Mouse (Mus musculus): ENCODE measurements around the gene Gp1ba. TPM values are rescaled to one million over a fixed set of nuclear protein-coding genes. Genes with fewer than 3 reads are reported as not detected.

Gp1ba gene
- total RNA-seq, 2 experiments from 2014 or later: 0.32 to 0.39 TPM

DNA sequence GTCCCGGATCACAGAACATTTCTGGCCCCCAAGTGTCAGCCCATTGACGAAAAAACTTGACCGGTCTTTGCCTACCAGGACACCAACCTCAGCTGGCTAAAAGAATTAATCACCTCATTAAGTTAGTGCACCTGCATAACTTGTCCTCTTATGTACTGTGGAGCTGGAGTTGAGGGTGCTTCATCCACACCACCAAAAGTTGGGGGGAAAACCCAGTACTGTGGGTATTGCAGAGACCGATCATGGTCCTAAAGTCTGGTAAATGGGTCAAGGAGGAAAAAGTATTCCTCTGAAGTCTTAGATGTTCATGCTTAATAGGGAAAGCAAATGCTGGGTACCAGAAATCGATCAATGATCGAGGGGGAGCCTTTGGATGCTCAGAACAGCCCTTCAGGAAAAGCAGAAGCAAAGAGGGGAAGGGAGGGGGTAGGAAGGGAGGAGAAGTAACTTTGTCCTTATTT is 14.0 kb downstream of the Gp1ba start:
- DNase-seq (ENCODE audit: low spot score in 2 of 2): no peak

DNA sequence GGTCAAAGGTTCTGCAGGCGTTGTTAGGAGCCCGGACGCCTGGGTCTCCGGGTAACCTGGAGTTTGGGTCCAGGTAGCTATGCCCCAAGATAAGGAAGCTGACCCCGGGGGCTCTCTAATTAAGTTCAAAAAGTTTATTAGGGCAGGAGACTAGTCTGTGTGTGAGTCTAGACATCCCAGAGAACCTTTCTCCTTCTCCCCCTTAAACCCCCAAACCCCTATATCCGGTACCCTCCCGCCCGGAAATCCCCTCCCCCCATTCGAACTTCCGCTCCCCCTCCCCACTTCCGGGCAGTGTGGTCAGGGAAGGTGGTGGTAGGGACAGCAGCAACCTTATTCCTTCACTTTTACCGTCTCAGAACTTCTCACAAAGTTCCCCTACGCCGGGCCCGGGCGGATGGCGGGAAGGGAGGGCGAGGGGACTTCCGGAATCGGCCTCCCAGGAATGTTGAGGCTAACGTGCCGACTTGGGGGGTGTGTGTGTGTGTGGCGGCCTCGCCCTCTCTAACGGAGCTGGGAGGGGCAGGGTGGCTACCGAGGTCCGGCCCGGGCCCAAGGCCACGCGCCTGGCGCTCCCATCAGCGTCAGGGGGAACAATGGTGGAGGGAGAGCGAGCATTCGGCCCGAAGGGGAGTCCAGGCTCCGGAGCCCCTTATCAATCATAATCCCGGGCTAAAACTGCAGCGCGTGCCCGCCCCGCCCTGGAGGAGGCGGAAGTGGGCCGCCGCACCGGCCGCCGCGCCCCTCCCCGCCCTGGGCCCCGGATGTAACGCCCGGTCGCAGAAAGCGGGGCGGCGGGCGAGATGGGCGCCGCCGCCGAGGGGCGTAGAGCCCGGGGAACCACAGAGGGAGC is 14.6 kb downstream of the Gp1ba start:
- DNase-seq (ENCODE audit: low spot score in 2 of 2): peak; percentile 61 to 76

DNA sequence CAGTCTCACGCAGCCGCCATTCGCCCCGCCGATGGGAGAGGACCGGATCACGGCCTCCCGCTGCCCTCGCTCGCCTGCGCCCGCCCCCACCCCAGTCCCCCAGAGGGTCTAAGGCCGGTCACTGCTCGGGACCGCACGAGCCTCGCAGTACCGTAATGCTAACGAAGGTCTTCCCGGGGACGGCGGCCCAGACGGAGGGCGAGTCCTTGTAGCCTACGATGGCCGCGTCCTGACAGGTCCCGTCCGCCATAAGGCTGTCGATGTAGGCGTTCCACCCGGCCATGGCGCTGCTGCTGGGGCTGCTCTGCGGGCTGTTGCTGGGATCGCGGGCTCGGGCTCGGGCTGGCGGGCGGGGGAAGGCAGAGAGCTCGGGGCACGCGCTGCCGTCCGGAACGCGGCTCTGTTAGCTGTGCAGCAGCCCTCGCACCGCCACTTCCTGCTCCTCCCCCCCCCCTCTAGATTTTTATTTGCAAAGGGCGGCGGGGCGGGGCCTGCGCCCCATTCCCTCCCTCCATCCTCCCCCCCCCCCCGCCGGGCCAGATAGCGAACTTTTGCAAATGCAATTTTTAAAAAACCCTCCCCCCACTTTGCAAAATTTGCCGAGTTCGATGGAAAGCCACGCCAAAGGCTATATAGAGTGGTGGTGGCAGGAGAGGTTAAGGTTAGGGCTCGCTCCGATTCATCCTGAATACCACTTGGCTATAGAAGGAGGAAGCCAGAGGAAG is 15.4 kb downstream of the Gp1ba start, which contains the start of gene Pfn1:
Gene Pfn1, minus strand, starts transcription at position 447 of the 725 bp plus-strand sequence.
- DNase-seq (ENCODE audit: low spot score in 2 of 2): peak; percentile 72 to 82

DNA sequence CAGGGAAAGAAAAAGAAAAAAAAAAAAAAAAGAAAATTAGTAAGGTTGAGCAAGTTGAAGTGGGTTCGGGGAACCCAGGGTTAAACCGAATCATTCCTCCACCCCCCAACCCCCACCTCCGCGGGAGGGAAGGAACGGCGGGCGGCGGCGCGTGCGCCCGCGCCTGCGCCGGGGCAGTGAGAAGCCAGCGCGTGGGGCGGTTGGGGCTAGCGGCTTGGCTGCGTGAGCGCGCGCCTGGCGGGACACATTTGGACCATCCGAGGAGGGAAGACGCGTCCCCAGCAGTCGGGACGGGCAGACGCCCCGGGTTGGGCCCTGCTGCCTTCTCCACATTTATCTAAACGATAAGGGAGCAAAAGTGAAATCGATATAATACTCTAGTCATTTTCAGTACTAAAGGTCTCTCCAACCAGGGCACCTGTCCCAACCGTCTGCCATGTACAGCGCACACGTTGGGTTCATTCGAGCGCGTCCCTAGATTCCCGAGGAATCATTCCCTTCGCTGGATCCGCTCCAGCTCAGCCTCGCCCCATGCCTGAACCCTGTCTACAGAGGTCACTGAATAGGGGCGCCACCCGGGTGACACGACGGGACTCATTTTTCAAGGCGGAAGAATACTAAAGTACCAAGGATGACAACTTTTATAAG is 16.1 kb downstream of the Gp1ba start:
- DNase-seq (ENCODE audit: low spot score in 2 of 2): peak; percentile 82 to 89

DNA sequence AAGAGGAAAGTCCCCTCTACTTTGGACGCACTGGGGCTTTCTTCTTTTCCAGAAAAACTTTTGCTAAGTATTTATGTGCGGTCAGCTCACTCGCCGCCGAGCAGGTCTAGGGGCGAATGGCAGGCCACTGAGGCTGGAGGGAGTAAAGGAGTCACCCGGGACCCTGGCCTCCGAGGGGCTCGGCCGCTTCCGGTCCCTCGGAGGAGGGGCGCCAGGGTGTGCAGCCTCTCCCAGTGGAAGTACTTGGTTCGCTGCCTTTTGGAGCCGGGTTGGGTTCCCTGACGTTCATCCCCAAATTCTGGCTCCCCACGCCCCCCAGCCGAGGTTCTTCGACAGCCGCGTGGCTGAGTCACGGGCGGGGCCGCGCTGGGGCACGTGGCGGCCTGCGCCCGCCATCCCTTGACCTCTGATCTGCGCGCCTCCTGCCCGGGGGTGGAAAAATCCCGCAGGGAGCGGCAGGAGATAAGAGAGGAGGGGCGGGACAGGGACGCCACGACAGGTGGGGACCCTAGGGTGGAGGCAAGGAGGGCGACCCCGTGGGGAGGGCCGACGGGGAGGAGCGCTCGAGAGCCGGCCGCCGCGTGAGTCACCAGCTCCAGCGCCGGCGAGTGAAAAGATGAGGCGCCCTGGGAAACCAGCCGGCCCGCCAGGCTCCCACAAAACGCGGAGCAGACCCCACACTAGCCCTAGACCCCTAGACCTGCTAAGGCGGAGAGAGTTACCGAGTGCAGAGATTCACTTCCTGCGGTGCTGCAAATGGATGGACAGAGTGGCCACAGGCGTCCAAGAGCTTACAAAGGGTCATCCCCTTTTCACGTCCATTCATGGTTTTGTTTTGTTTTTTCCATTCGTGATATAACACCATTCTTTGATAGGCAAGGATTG is 16.9 kb downstream of the Gp1ba start:
- peak; percentile 58 to 79 for DNase-seq (ENCODE audit: low spot score in 2 of 2)

DNA sequence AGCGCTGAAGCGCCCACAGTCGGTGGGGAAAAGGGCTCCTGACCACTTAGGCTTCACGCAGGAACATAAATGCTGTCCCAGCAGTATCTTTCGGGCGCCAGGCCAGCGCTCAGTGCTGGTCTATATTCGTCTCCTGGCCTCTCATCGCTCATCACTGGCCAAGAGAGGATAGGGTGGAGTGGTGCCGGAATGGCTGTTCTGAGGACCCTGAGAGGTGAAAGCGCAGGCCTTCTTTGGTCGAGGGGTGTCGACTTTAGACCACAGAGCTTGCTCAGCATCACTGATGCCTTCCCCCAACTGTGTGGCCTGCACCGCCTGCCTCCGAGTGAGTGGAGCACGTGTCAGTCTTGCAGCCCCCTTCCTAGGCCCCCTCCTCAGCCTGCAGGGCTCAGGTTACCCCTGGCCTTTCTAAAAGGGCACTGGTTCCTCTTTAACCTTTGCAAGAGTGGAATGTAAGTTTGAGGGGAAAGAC is 17.6 kb downstream of the Gp1ba start:
- peak in 1 of 2 experiments; percentile 77 for DNase-seq (ENCODE audit: low spot score in 2 of 2)

DNA sequence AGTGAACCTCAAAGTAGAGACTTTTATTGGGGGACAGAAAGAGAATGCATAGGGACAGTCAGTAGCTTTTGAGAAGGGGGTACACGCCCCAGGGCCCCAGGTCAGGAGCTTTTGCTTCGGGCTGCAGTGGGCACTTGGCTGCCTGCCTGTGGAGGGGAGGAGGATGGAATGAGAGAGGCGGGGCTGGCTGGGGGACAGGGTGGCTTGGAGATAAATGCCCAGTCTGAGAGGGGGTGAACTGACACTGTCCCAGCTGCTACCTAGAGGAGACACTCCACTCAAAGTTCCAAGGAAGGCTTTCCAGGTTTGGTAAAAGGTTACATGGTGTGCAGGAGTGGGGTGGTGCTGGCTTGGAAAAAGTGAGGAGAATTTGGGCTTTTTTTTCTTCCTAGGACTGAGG is 18.0 kb downstream of the Gp1ba start, which contains the start of gene Eno3:
Gene Eno3, plus strand, starts transcription at position 239 of the 400 bp plus-strand sequence.
- peak in 1 of 2 experiments; percentile 51 for DNase-seq (ENCODE audit: low spot score in 2 of 2)

DNA sequence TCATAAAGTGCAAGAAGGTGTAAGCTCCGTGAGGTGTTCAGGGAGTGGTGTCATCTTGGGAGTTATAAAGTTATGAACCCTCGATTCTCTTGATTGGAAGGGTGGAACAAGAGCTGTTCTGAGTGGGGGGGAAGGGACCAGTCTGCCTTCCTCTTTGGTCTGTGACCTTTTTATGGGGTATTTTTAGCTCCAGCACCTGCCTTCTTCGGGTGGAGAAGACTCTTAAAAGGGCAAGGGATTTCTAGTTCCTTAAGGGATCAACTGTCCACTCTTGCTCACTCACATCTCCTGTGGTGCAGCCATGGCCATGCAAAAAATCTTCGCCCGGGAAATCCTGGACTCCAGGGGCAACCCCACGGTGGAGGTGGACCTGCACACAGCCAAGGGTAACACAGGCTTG is 18.7 kb downstream of the Gp1ba start:
- no peak for DNase-seq (ENCODE audit: low spot score in 2 of 2)

DNA sequence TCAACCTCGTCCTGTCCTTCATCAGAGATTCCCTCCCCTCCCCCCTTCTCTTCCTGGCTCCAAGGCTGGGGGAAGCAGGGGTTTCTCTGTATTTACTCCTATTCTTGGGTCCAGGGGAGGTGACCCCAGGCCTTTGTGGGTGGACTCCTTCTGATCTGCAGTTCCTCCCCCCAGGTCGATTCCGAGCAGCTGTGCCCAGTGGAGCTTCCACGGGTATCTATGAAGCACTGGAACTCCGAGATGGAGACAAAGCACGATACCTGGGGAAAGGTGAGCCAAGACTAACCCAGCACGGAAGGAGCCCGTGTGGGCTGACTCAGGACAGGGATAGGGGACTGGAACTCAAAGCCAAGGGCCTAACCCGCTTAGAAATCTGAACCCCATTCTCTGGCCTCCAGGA is 19.1 kb downstream of the Gp1ba start:
- no peak for DNase-seq (ENCODE audit: low spot score in 2 of 2)

DNA sequence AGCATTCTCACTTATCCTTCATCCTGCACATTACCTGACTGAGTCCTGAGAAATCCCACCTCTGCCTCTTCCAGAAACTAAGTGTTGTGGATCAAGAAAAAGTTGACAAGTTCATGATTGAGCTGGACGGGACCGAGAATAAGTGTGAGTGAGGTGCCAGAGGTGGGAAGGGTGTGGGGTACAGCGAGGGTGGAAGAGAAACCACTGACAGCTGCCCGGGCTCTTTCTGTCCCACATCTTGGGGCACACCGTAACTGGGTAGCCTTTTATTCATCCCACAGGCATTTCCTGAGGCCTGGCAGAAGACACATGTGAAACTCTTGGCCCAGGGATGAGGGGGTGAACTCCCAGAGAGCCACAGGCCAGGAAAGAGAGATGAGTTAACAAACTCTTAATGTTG is 19.6 kb downstream of the Gp1ba start:
- no peak for DNase-seq (ENCODE audit: low spot score in 2 of 2)

DNA sequence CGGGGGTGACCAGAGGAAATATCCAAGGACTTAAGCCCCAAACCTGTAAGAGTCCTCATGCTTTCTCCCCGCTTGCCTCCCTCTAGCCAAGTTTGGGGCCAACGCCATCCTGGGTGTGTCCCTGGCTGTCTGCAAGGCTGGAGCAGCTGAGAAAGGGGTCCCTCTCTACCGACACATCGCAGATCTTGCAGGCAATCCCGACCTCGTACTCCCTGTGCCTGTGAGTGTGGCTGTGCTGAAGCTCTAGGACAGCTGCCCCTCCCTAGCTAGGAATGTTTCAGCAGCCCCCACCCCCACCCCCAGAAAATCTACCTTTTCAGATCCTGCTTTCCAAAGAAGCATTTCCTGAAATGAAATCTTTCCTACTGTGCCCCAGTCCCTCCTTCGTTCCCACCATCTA is 20.0 kb downstream of the Gp1ba start:
- DNase-seq (ENCODE audit: low spot score in 2 of 2): no peak

DNA sequence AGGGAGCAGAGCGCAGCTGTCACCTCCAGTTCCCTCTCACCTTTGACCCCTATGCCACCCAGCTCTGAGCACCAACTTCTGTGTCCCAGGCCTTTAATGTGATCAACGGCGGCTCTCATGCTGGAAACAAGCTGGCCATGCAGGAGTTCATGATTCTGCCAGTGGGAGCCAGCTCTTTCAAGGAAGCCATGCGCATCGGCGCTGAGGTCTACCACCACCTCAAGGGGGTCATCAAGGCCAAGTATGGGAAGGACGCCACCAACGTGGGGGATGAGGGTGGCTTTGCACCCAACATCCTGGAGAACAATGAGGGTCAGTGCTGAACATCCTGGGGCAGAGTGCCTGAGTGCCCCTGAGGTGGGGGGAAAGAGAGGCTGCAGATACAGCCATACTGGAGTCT is 21.6 kb downstream of the Gp1ba start:
- no peak for DNase-seq (ENCODE audit: low spot score in 2 of 2)

DNA sequence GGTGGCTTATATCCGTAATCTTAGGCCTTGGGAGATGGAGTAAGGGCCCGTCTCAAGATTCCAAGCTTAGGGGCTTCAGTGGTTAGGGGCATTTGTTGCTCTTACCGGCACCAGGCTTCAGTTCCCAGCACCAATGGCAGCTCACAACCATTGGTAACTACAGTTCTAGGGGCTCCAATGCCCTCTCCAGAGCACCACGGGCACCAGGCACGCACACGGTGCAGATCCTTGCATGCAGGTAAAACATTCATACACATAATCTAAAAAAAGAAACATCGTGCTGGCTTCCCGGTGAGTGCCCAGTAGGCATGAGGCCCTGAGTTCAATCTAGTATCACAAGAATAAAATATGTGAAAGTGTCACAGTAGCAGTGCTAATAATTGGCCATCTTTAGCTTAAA is 24.2 kb downstream of the Gp1ba start:
- DNase-seq (ENCODE audit: low spot score in 2 of 2): no peak

DNA sequence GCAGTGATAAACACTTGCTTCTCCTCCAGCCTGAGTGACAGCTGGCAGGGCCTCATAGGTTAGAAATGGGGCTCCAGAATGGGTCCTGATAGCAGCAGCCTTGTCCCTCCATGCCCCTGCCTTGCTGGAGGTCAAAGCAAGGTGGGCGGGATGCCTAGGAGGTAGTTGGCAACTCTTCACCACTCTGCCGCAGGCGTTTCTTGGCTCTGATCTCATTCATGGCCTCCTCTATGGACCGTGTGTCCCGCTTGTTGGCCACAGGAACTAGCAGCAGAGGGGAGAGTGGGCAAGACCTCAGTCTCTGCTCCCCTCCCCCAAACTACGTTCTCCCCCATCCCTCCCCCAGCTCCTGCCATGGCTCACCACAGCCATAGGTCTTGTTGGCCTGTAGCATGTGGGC is 25.0 kb downstream of the Gp1ba start:
- no peak for DNase-seq (ENCODE audit: low spot score in 2 of 2)

DNA sequence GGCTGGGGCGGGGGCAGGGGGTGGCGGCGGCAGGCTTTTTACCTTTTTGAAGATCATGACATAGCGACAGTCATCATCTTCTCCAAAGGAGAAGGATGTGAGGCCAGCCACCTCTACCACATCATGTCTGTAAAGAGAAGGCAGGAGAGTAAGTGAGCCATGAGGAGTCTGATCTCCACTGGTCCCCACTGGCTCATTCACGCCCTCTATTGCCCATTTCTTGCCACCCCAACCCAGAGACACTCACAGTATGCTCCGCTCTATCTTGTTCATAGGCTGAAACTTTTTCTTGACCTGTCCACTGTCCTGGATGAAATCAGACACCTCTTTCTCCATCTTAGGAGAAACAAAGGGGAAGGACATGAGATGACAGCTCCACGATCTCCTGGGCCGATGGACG is 25.8 kb downstream of the Gp1ba start:
- DNase-seq (ENCODE audit: low spot score in 2 of 2): no peak

DNA sequence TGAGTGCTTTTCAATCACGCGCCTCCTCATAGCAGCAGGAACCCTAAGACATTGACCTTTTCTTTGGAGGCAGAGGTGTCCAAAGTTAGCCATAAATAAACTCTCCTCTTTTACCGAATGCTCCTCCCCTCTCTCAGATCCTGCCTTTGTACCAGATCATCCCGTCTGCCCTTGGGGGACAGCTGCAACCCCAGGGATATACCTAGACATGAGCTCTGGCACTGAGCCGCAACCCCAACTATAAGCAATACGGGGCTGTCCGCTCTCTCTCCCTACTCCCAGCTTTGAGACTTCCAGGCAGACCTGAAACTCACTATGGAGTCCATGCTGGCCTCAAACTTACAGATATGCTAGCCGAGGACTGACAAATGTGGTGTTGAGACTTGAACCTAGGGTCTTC is 27.8 kb downstream of the Gp1ba start:
- DNase-seq (ENCODE audit: low spot score in 2 of 2): no peak

DNA sequence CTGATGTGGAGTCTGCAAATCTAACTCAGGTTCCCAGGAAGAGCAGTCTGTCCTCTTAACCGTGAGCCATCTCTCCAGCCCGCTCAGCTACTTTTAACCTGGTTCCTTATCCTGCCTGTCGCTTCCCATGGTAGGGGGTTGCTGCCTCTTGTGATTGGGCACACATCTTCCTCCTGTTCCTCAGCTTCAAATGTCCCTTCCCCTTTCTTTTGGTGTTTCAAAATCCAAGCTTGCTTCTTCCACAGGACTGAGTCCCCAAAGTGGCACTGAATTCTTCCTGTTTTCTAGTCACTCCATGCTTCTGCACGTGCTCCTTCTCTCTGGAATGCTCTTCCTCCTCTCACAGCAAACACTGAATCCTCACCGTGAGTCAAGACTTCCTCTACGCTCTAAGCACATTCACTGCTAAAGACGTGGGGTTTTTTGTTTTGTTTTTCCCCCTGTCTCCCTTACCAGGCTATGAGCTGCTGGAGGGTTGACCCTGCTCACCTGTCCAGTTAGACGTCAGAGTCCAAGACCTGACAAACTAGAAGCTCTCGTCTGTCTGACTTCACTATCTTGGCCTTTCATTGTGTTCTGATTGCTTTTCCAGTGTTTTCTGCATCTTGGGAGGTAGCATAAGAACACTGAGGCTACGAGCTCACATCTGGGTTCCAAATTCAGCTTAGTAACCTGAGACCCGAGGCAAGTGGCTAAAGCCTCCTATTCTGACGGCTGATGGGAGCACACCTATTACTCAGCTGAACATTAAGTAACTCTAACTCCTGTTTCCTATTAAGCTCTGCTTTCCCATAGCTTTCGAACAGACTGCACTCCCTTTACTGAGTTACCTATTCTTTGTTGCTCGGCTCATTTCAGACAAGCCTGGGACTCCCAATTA is 28.6 kb downstream of the Gp1ba start:
- DNase-seq (ENCODE audit: low spot score in 2 of 2): no peak

DNA sequence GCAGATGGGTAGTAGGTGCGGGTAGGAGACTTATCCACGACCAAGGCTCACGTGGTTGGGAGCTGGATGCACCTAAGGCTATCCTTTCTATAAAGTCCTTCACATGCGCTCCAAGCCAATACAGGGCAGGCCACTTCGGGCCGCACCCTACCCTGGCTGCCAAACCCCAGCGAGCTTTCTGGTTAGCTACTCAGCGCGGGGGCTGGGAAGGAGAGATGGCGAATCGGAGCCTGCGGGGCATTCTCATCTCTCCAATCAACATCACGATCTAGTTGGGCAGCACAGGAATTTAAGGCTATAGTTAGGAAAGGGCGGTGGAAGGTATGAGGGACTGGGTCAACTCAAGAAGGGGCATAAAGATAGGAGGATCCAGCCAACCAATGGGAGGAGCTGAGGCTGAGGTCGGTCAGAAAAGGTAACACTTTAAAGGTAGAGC is 29.4 kb downstream of the Gp1ba start:
- DNase-seq (ENCODE audit: low spot score in 2 of 2): peak in 1 of 2 experiments; percentile 78

DNA sequence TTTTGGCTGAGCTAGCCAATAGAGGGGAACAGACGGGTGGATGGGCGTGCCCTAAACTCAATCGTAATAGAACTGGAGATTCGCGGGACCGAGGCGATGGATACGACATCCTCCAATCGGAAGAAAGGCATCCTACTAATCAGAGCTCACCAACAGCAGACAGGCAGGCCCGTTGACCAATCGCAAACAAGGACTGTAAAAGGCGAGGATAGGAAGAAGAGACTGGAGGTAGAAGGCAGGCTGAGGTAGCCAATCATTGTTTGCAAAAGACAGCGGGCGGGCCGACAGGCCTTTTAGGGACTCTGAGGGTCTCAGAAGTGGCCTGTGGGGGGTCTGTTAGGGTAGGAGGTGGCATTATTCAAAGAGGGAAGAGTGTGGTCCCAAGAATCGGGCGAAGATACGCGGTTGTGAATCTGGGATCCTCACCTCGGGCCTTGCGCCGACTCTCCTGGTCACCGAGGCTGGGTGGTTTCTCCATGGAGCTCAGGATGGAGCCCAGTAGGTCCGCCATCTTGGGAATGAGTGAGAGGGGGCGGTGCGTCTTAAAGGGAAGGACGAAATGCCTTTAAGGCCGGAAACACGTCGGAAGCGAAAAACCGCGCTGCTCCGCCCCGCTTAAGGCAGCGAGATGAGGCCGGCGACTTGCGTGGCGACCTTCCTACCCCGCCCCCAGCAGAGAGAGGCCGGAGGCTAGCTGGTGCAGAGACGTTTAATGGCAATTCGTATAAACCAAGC is 30.0 kb downstream of the Gp1ba start, which contains the start of gene Spag7:
Gene Spag7, minus strand, starts transcription at position 646 of the 735 bp plus-strand sequence.
- peak; percentile 85 to 96 for DNase-seq (ENCODE audit: low spot score in 2 of 2)
